Mouse (Mus musculus) liver, adult 2 months (tissue): ENCODE measurements around the gene Cdx2. TPM values are rescaled to one million over a fixed set of nuclear protein-coding genes. Genes with fewer than 3 reads are reported as not detected.

Experiments
- DNase-seq: peaks from one replicate; pipeline ENCODE4 v3.0.0-alpha.2; 2011; ENCODE audit warnings: low read depth, low spot score; ENCODE audit errors: extremely low read depth
- H3K27ac ChIP-seq: fragments of 200-500 bp; replicated peaks from 2 replicates; pipeline ENCODE4 v1.5.1; 2012; ENCODE audit warnings: low read depth, mild to moderate bottlenecking, control low read depth, inconsistent platforms, low read length; ENCODE audit not compliant: insufficient read depth
- H3K27me3 ChIP-seq: fragments of 200-500 bp; 2 replicates; pipeline ENCODE4 v1.6.1; 2012; ENCODE audit warnings: mild to moderate bottlenecking, moderate library complexity, low read length, inconsistent platforms; ENCODE audit not compliant: control insufficient read depth, insufficient read depth
- H3K36me3 ChIP-seq: fragments of 200-500 bp; 2 replicates; pipeline ENCODE4 v1.6.1; 2012; ENCODE audit warnings: low read length, inconsistent platforms; ENCODE audit not compliant: control insufficient read depth, insufficient read depth
- H3K4me1 ChIP-seq: fragments of 200-500 bp; 2 replicates; pipeline ENCODE4 v1.6.1; 2011; ENCODE audit warnings: low read length; ENCODE audit not compliant: control insufficient read depth, insufficient read depth
- H3K4me3 ChIP-seq: fragments of 200-500 bp; 2 replicates; pipeline ENCODE4 v1.5.1; 2011; ENCODE audit warnings: low read depth, mild to moderate bottlenecking, control low read depth, low read length, moderate library complexity; ENCODE audit not compliant: insufficient read depth
- H3K79me2 ChIP-seq: fragments of 200-500 bp; 2 replicates; pipeline ENCODE4 v1.6.1; 2012; ENCODE audit warnings: inconsistent platforms, mild to moderate bottlenecking, low read length, moderate library complexity; ENCODE audit not compliant: control insufficient read depth, insufficient read depth
- H3K9ac ChIP-seq: fragments of 200-500 bp; 2 replicates; pipeline ENCODE4 v1.6.1; 2012; ENCODE audit warnings: low read depth, mild to moderate bottlenecking, control low read depth, inconsistent platforms, low read length
- CTCF ChIP-seq: fragments of 200-500 bp; IDR thresholded peaks from 2 replicates; pipeline ENCODE4 v1.5.1; 2011; ENCODE audit warnings: low read depth, low read length, control low read depth
- POLR2A ChIP-seq: fragments of 200-500 bp; IDR thresholded peaks from 2 replicates; pipeline ENCODE4 v1.6.1; 2011; ENCODE audit warnings: low read length, control low read depth; ENCODE audit not compliant: insufficient read depth; ENCODE audit errors: extremely low read depth
- WGBS: fragments of 180-500 bp; shearing (Covaris S2); methylation state at CpG from one replicate; pipeline ENCODE4 v1.1.7; 2018; 5-methylcytosine and 5-hydroxymethylcytosine counted together
- polyA plus RNA-seq: library from polyadenylated mRNA; depleted of rRNA; stranded (reverse); fragments of >200 nt; gene quantifications from 2 replicates; pipeline ENCODE4 v1.2.3, GENCODE M21; 2012
- total RNA-seq: library from RNA; depleted of rRNA; stranded (reverse); fragments of >200 nt; gene quantifications from 2 replicates; pipeline ENCODE4 v1.2.3, GENCODE M21; 2014

Gene Cdx2
- total and polyA plus RNA-seq, 2 experiments, result 0.04 TPM; not detected in 1

GRCm38 (mm10) chr5:147301781-147302070, 5.3 kb downstream of the Cdx2 start:
- no peak for TF ChIP-seq POLR2A
- TF ChIP-seq CTCF, result no peak
- H3K4me1 ChIP-seq, result peaks cover 3% of the 10 kb centered on the region
- H3K9ac ChIP-seq, result no peak overlapping the region
- H3K27me3 ChIP-seq, result peaks cover 39% of the 10 kb centered on the region
- DNase-seq, result no peak
- H3K79me2 ChIP-seq, result no peaks in the 10 kb centered on the region
- WGBS, result 21% methylated on average over 10 of the region's 10 CpGs
- H3K27ac ChIP-seq, result no peak overlapping the region
- no peaks in the 10 kb centered on the region for H3K36me3 ChIP-seq
- H3K4me3 ChIP-seq, result no peak overlapping the region

GRCm38 (mm10) chr5:147300917-147301780, 5.9 kb downstream of the Cdx2 start:
- WGBS, result 8% methylated on average over 21 of the region's 21 CpGs
- Histone ChIP-seq H3K27ac (no peak overlapping the region), H3K36me3 (no peaks in the 10 kb centered on the region), H3K9ac (no peak overlapping the region), H3K27me3 (peaks cover 34% of the 10 kb centered on the region), H3K79me2 (no peaks in the 10 kb centered on the region), H3K4me1 (peaks cover 3% of the 10 kb centered on the region), H3K4me3 (no peak overlapping the region)
- TF ChIP-seq CTCF (no peak), POLR2A (no peak)
- DNase-seq, result no peak

GRCm38 (mm10) chr5:147300001-147300363, 7.1 kb downstream of the Cdx2 start:
- H3K4me3 ChIP-seq, result peak overlapping the region; percentile 23; the same call in 1 of the 2 replicates
- H3K27ac ChIP-seq, result no peak overlapping the region
- TF ChIP-seq POLR2A (no peak), CTCF (no peak)
- H3K27me3 ChIP-seq, result peaks cover 22% of the 10 kb centered on the region; the same call in 1 of the 2 replicates
- H3K79me2 ChIP-seq, result no peaks in the 10 kb centered on the region
- WGBS, result 2% methylated on average over 4 of the region's 4 CpGs
- no peaks in the 10 kb centered on the region for H3K36me3 ChIP-seq
- H3K9ac ChIP-seq, result 0 out of 2 replicates have a peak overlapping the region, but pooled peaks have one; percentile 23
- DNase-seq, result no peak
- peaks cover 3% of the 10 kb centered on the region for H3K4me1 ChIP-seq

GRCm38 (mm10) chr5:147299255-147300000, 7.6 kb downstream of the Cdx2 start:
- Histone ChIP-seq H3K9ac (peak overlapping the region; percentile 43), H3K79me2 (no peaks in the 10 kb centered on the region), H3K4me3 (peak overlapping the region; percentile 46), H3K27ac (peak overlapping the region; percentile 54), H3K4me1 (peaks cover 3% of the 10 kb centered on the region), H3K36me3 (no peaks in the 10 kb centered on the region), H3K27me3 (peaks cover 18% of the 10 kb centered on the region; the same call in 1 of the 2 replicates)
- DNase-seq, result peak; percentile 90
- under 1% methylated on average over 41 of the region's 41 CpGs for WGBS
- TF ChIP-seq CTCF (peak; percentile 85), POLR2A (no peak)

- peaks cover 15% of the 10 kb centered on the region; the same call in 1 of the 2 replicates for H3K27me3 ChIP-seq
- WGBS, result 79% methylated on average over 5 of the region's 5 CpGs
- peaks cover 3% of the 10 kb centered on the region for H3K4me1 ChIP-seq
- no peaks in the 10 kb centered on the region for H3K79me2 ChIP-seq
- no peak overlapping the region for H3K27ac ChIP-seq
- no peak overlapping the region for H3K4me3 ChIP-seq
- no peak overlapping the region for H3K9ac ChIP-seq
- DNase-seq, result no peak
- no peaks in the 10 kb centered on the region for H3K36me3 ChIP-seq
- TF ChIP-seq CTCF, result no peak
- no peak for TF ChIP-seq POLR2A
Measured at GRCm38 (mm10) chr5:147297249-147297648, 9.8 kb downstream of the Cdx2 start.

- WGBS, result 10% methylated on average over 20 of the region's 20 CpGs
- Histone ChIP-seq H3K4me1 (no peaks in the 10 kb centered on the region; the same call in 1 of the 2 replicates), H3K9ac (no peak overlapping the region), H3K27me3 (peaks cover 10% of the 10 kb centered on the region; the same call in 1 of the 2 replicates), H3K27ac (no peak overlapping the region), H3K79me2 (no peaks in the 10 kb centered on the region), H3K36me3 (no peaks in the 10 kb centered on the region), H3K4me3 (no peak overlapping the region)
- TF ChIP-seq POLR2A (no peak), CTCF (peak; percentile 60)
- DNase-seq, result peak; percentile 28
Measured at GRCm38 (mm10) chr5:147294121-147294520, 12.9 kb downstream of the Cdx2 start.
